Mouse (Mus musculus) brain, embryonic 14.5 days (tissue): ENCODE measurements around the gene Prrt1.

Source experiments
- CTCF ChIP-seq: fragments of 200-500 bp; IDR thresholded peaks from 2 replicates; pipeline ENCODE4 v1.5.1; 2012; ENCODE audit warnings: inconsistent platforms, mild to moderate bottlenecking, moderate library complexity, borderline replicate concordance; ENCODE audit not compliant: insufficient read depth, insufficient read length; ENCODE audit errors: extremely low read depth
- POLR2A ChIP-seq: fragments of 200-500 bp; IDR thresholded peaks from 2 replicates; pipeline ENCODE4 v1.6.1; 2012; ENCODE audit warnings: mild to moderate bottlenecking, inconsistent platforms, borderline replicate concordance; ENCODE audit not compliant: poor library complexity, insufficient read depth, insufficient read length, severe bottlenecking; ENCODE audit errors: extremely low read depth

DNA sequence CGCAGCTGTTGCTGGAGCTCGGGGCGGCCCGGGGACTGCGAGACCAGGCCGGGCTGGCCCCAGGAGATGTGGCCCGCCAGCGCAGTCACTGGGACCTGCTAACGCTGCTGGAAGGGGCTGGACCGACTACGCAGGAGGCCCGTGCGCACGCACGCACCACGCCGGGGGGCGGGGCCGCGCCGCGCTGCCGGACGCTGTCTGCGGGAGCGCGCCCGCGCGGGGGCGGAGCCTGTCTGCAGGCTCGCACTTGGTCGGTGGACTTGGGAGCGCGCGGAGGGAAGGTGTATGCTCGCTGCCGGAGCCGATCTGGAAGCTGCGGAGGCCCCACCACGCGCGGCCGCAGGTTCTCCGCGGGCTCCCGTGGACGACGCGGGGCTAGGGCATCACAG is 41.9 kb upstream of the Prrt1 start:
- TF ChIP-seq POLR2A (peak; percentile 88), CTCF (no peak)
